Mouse (Mus musculus): ENCODE results near the gene Sucla2. TPM values are rescaled to one million over a fixed set of nuclear protein-coding genes. Genes with fewer than 3 reads are reported as not detected.

Gene Sucla2
- total and polyA plus RNA-seq, 3 experiments = 51.9 to 98.4 (median 60.3) TPM

- Histone ChIP-seq H3K27ac (ENCODE audit: insufficient read depth, low read depth) (no peak overlapping the region), H3K4me1 (ENCODE audit: control insufficient read depth in 1 of 2, insufficient read depth in 2 of 2) (peaks cover 4 to 17% of the 10 kb centered on the region in 2 experiments), H3K27me3 (replicated peaks) (no peaks in the 10 kb centered on the region), H3K79me2 (replicated peaks; ENCODE audit: control insufficient read depth, extremely low read depth, insufficient read depth, poor library complexity, severe bottlenecking) (no peaks in the 10 kb centered on the region), H3K36me3 (replicated peaks in 1 of 2; ENCODE audit: control insufficient read depth in 1 of 2, insufficient read depth in 1 of 2, low read length in 1 of 2) (no peaks in the 10 kb centered on the region), H3K9me3 (replicated peaks; ENCODE audit: low read length) (no peaks in the 10 kb centered on the region), H3K9ac (ENCODE audit: insufficient read depth, low read depth) (no peak overlapping the region), H3K4me2 (ENCODE audit: insufficient read depth, low read depth, poor library complexity, severe bottlenecking) (no peak overlapping the region), H3K4me3 (replicated peaks in 1 of 3; ENCODE audit: low read depth in 2 of 3, low read length in 2 of 3, poor library complexity in 1 of 3) (no peak overlapping the region)
- dilution Hi-C loops (cut with MboI; ENCODE audit: extremely low pct_ligation_motif_present, extremely low pct_unique_long_range_greater_than_20kb, low sequenced_read_pairs) (no loop called here), in situ Hi-C loops (cut with MboI; ENCODE audit: low pct_ligation_motif_present, low pct_unique_long_range_greater_than_20kb, low sequenced_read_pairs) (no loop called here)
- DNase-seq (ENCODE audit: extremely low read depth) = no peak
- TF ChIP-seq BHLHE40 (IDR thresholded peaks at IDR 0.05; ENCODE audit: low read depth, low read length) = no peak
- TF ChIP-seq CTCF (conservative IDR thresholded peaks at IDR 0.05 in 1 of 2, IDR thresholded peaks at IDR 0.05 in 1 of 2; ENCODE audit: low read depth in 2 of 2, low read length in 2 of 2) = peak in 1 of 2 experiments; percentile 20; a peak in 2 of 4 replicates
- no peak for TF ChIP-seq POLR2A (IDR thresholded peaks at IDR 0.05; ENCODE audit: low read depth, low read length)
These were observed 40.6 kb upstream of the Sucla2 start for GRCm38 (mm10) chr14:73484366-73485110.

- H3K27me3 ChIP-seq (replicated peaks) = no peaks in the 10 kb centered on the region
- dilution Hi-C loops (cut with MboI; ENCODE audit: extremely low pct_ligation_motif_present, extremely low pct_unique_long_range_greater_than_20kb, low sequenced_read_pairs) (no loop called here), in situ Hi-C loops (cut with MboI; ENCODE audit: low pct_ligation_motif_present, low pct_unique_long_range_greater_than_20kb, low sequenced_read_pairs) (no loop called here)
- H3K36me3 ChIP-seq (replicated peaks in 1 of 2; ENCODE audit: control insufficient read depth in 1 of 2, insufficient read depth in 1 of 2, low read length in 1 of 2) = no peaks in the 10 kb centered on the region
- H3K27ac ChIP-seq (ENCODE audit: insufficient read depth, low read depth) = no peak overlapping the region
- no peak overlapping the region for H3K4me3 ChIP-seq (replicated peaks in 1 of 3; ENCODE audit: low read depth in 2 of 3, low read length in 2 of 3, poor library complexity in 1 of 3)
- H3K9ac ChIP-seq (ENCODE audit: insufficient read depth, low read depth) = no peak overlapping the region
- TF ChIP-seq NRF1 (IDR thresholded peaks at IDR 0.05; ENCODE audit: low read depth, low read length) = no peak
- DNase-seq (ENCODE audit: extremely low read depth) = no peak
- H3K9me3 ChIP-seq (replicated peaks; ENCODE audit: low read length) = peaks cover 6% of the 10 kb centered on the region
- H3K4me2 ChIP-seq (ENCODE audit: insufficient read depth, low read depth, poor library complexity, severe bottlenecking) = no peak overlapping the region
- peaks cover 4 to 17% of the 10 kb centered on the region in 2 experiments for H3K4me1 ChIP-seq (ENCODE audit: control insufficient read depth in 1 of 2, insufficient read depth in 2 of 2)
- H3K79me2 ChIP-seq (replicated peaks; ENCODE audit: control insufficient read depth, extremely low read depth, insufficient read depth, poor library complexity, severe bottlenecking) = no peaks in the 10 kb centered on the region
These were observed 38.5 kb upstream of the Sucla2 start for GRCm38 (mm10) chr14:73486641-73487040.

- H3K27me3 ChIP-seq (replicated peaks) = no peaks in the 10 kb centered on the region
- in situ Hi-C loops (cut with MboI; ENCODE audit: low pct_ligation_motif_present, low pct_unique_long_range_greater_than_20kb, low sequenced_read_pairs) = no loop called here
- H3K79me2 ChIP-seq (replicated peaks; ENCODE audit: control insufficient read depth, extremely low read depth, insufficient read depth, poor library complexity, severe bottlenecking) = no peaks in the 10 kb centered on the region
- no peak overlapping the region for H3K9ac ChIP-seq (ENCODE audit: insufficient read depth, low read depth)
- dilution Hi-C loops (cut with MboI; ENCODE audit: extremely low pct_ligation_motif_present, extremely low pct_unique_long_range_greater_than_20kb, low sequenced_read_pairs) = no loop called here
- H3K4me2 ChIP-seq (ENCODE audit: insufficient read depth, low read depth, poor library complexity, severe bottlenecking) = no peak overlapping the region
- no peak overlapping the region for H3K4me3 ChIP-seq (replicated peaks in 1 of 3; ENCODE audit: low read depth in 2 of 3, low read length in 2 of 3, poor library complexity in 1 of 3)
- DNase-seq (ENCODE audit: extremely low read depth) = no peak
- no peaks in the 10 kb centered on the region for H3K36me3 ChIP-seq (replicated peaks in 1 of 2; ENCODE audit: control insufficient read depth in 1 of 2, insufficient read depth in 1 of 2, low read length in 1 of 2)
- no peak overlapping the region for H3K27ac ChIP-seq (ENCODE audit: insufficient read depth, low read depth)
- no peak for TF ChIP-seq HCFC1 (IDR thresholded peaks at IDR 0.05; ENCODE audit: low read depth, low read length)
- TF ChIP-seq TBP (conservative IDR thresholded peaks at IDR 0.05; ENCODE audit: low read depth, low read length) = no peak
- TF ChIP-seq NELFE (IDR thresholded peaks at IDR 0.05; ENCODE audit: low read depth, low read length) = no peak
- TF ChIP-seq PAX5 (IDR thresholded peaks at IDR 0.05; ENCODE audit: low read length) = no peak
- TF ChIP-seq MAZ (IDR thresholded peaks at IDR 0.05; ENCODE audit: low read depth, low read length) = no peak
- no peak for TF ChIP-seq MAX (IDR thresholded peaks at IDR 0.05; ENCODE audit: low read length)
- no peak for TF ChIP-seq EP300 (IDR thresholded peaks at IDR 0.05; ENCODE audit: low read length)
- TF ChIP-seq MAFK (IDR thresholded peaks at IDR 0.05; ENCODE audit: insufficient replicate concordance, low read length) = no peak
- TF ChIP-seq MXI1 (IDR thresholded peaks at IDR 0.05; ENCODE audit: low read depth, low read length) = no peak
- TF ChIP-seq IRF4 (IDR thresholded peaks at IDR 0.05; ENCODE audit: low read depth, low read length) = no peak
- no peak for TF ChIP-seq NRF1 (IDR thresholded peaks at IDR 0.05; ENCODE audit: low read depth, low read length)
- TF ChIP-seq KAT2A (IDR thresholded peaks at IDR 0.05; ENCODE audit: insufficient replicate concordance, low read length) = no peak
- no peak for TF ChIP-seq UBTF (IDR thresholded peaks at IDR 0.05; ENCODE audit: low read depth, low read length)
- TF ChIP-seq ZNF384 (IDR thresholded peaks at IDR 0.05; ENCODE audit: low read depth, low read length) = no peak
- TF ChIP-seq MYC (IDR thresholded peaks at IDR 0.05; ENCODE audit: low read depth, low read length) = no peak
- no peak for TF ChIP-seq RAD21 (IDR thresholded peaks at IDR 0.05; ENCODE audit: low read depth, low read length)
- TF ChIP-seq ZC3H11A (IDR thresholded peaks at IDR 0.05; ENCODE audit: low read depth, low read length) = no peak
- H3K4me1 ChIP-seq (ENCODE audit: control insufficient read depth in 1 of 2, insufficient read depth in 2 of 2) = peaks cover 0 to 6% of the 10 kb centered on the region in 2 experiments; a peak in 2 of 4 replicates
- H3K9me3 ChIP-seq (replicated peaks; ENCODE audit: low read length) = peaks cover 9% of the 10 kb centered on the region
These were observed 31.8 kb upstream of the Sucla2 start for GRCm38 (mm10) chr14:73493356-73493755.
